Mouse (Mus musculus): ENCODE data around the gene Tiam1. TPM values are rescaled to one million over a fixed set of nuclear protein-coding genes. Genes with fewer than 3 reads are reported as not detected.
"Not testable (repeated sequence)": the region's sequence is repeated elsewhere in the genome, so short reads cannot be mapped to it uniquely, and the experiment has no call there.

Tiam1 gene
- polyA plus RNA-seq, 1 experiment from 2014 or later = 18.8 TPM

GRCm38 (mm10) chr16:90078806-90079381, 64.7 kb downstream of the Tiam1 start:
- WGBS = 85% methylated on average over 11 of the region's 11 CpGs
- H3K9me3 ChIP-seq (ENCODE audit: control insufficient read depth, low read length) = no peaks in the 10 kb centered on the region

GRCm38 (mm10) chr16:90073510-90073909, 70.1 kb downstream of the Tiam1 start:
- H3K36me3 ChIP-seq (ENCODE audit: control insufficient read depth, insufficient read depth, low read length) = no peaks in the 10 kb centered on the region
- H3K9ac ChIP-seq (ENCODE audit: low read length) = no peak overlapping the region
- TF ChIP-seq EP300 (optimal IDR thresholded peaks at IDR 0.05) = no peak
- TF ChIP-seq CTCF (IDR thresholded peaks at IDR 0.05; ENCODE audit: low read depth) = no peak
- no peak overlapping the region for H3K4me3 ChIP-seq (ENCODE audit: low read depth, low read length)
- no peaks in the 10 kb centered on the region for H3K27me3 ChIP-seq (ENCODE audit: control insufficient read depth, insufficient read depth, low read length)
- WGBS = 52% methylated on average over 7 of the region's 7 CpGs
- no peaks in the 10 kb centered on the region for H3K9me3 ChIP-seq (ENCODE audit: control insufficient read depth, low read length)
- H3K4me1 ChIP-seq (replicated peaks; ENCODE audit: control insufficient read depth, insufficient read depth) = no peaks in the 10 kb centered on the region
- peak overlapping the region; percentile 42; the same call in 1 of the 2 replicates for H3K4me2 ChIP-seq (replicated peaks; ENCODE audit: low read depth)
- DNase-seq (ENCODE audit: low spot score) = no peak
- H3K27ac ChIP-seq (replicated peaks) = no peak overlapping the region
- ATAC-seq (ENCODE audit: low FRiP score, low TSS enrichment) = peak; percentile 56; the same call in 1 of the 2 replicates

More at GRCm38 (mm10) chr16:90078806-90079381, 64.7 kb downstream of the Tiam1 start:
- DNase-seq (ENCODE audit: low spot score) (no peak), ATAC-seq (ENCODE audit: low FRiP score, low TSS enrichment) (no peak)
- Histone ChIP-seq H3K27me3 (ENCODE audit: control insufficient read depth, insufficient read depth, low read length) (no peaks in the 10 kb centered on the region), H3K9ac (ENCODE audit: low read length) (no peak overlapping the region), H3K4me3 (ENCODE audit: low read depth, low read length) (no peak overlapping the region), H3K4me2 (replicated peaks; ENCODE audit: low read depth) (no peak overlapping the region), H3K4me1 (replicated peaks; ENCODE audit: control insufficient read depth, insufficient read depth) (no peaks in the 10 kb centered on the region), H3K36me3 (ENCODE audit: control insufficient read depth, insufficient read depth, low read length) (no peaks in the 10 kb centered on the region), H3K27ac (replicated peaks) (no peak overlapping the region)
- TF ChIP-seq EP300 (optimal IDR thresholded peaks at IDR 0.05) (no peak), CTCF (IDR thresholded peaks at IDR 0.05; ENCODE audit: low read depth) (no peak)

DNA sequence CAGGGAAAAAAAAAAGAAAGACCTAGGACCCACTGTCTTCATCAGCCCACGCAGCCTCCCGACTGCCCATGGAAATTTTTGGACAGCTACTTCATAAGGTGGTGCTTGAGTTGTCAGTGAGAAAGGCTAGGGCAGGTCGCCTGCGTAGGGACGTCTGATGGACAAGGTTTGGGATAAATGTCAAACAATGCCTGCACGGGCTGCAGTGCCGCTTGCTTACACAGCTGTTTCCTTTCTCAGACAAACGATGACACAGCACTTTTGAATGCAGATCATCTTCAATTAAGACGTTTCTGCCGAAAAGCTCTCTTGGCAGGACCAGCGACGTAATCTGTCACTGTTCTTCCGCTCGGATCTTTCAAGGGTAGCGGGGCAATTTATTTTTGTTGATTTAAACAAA, 70.9 kb downstream of the Tiam1 start:
- ATAC-seq (ENCODE audit: low FRiP score, low TSS enrichment) (no peak), DNase-seq (ENCODE audit: low spot score) (peak; percentile 19)
- no peak overlapping the region for H3K9ac ChIP-seq (ENCODE audit: low read length)
- H3K36me3 ChIP-seq (ENCODE audit: control insufficient read depth, insufficient read depth, low read length) = no peaks in the 10 kb centered on the region
- H3K4me3 ChIP-seq (ENCODE audit: low read depth, low read length) = peak overlapping the region; percentile 15; the same call in 1 of the 2 replicates
- WGBS = 5% methylated on average over 15 of the region's 15 CpGs
- no peak for TF ChIP-seq EP300 (optimal IDR thresholded peaks at IDR 0.05)
- no peaks in the 10 kb centered on the region for H3K9me3 ChIP-seq (ENCODE audit: control insufficient read depth, low read length)
- no peak overlapping the region for H3K27ac ChIP-seq (replicated peaks)
- H3K27me3 ChIP-seq (ENCODE audit: control insufficient read depth, insufficient read depth, low read length) = no peaks in the 10 kb centered on the region
- H3K4me1 ChIP-seq (replicated peaks; ENCODE audit: control insufficient read depth, insufficient read depth) = no peaks in the 10 kb centered on the region
- H3K4me2 ChIP-seq (replicated peaks; ENCODE audit: low read depth) = peak overlapping the region; percentile 42

- not testable (repeated sequence) for H3K4me3 ChIP-seq (ENCODE audit: low read depth, low read length); H3K4me2 ChIP-seq (replicated peaks; ENCODE audit: low read depth); H3K9ac ChIP-seq (ENCODE audit: low read length); DNase-seq (ENCODE audit: low spot score); H3K27ac ChIP-seq (replicated peaks); H3K4me1 ChIP-seq (replicated peaks; ENCODE audit: control insufficient read depth, insufficient read depth); H3K9me3 ChIP-seq (ENCODE audit: control insufficient read depth, low read length); H3K27me3 ChIP-seq (ENCODE audit: control insufficient read depth, insufficient read depth, low read length); H3K36me3 ChIP-seq (ENCODE audit: control insufficient read depth, insufficient read depth, low read length)
- ATAC-seq (ENCODE audit: low FRiP score, low TSS enrichment) = 0 out of 2 replicates have a peak, but pooled peaks have one; percentile 67
Observed at GRCm38 (mm10) chr16:90071125-90071524, 72.4 kb downstream of the Tiam1 start.

DNA sequence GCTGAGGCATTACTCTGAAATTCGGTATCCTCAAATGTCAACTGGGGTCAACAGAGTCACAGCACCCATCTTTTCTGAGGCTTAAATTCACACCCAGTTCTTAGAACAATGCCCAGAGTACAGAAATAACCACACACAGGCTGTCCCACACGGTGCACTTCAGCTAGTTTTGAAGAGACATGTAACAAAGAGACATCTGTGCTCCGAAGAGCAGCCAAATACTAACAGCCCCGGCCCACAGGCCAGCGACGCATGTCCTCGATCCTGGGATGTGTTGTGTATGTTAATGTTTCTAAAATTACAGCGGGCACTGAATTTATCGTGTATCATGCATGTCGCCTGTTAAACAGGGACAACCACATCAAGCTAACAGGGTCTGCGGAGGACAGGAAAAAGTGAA, 73.5 kb downstream of the Tiam1 start:
- no peaks in the 10 kb centered on the region for H3K4me1 ChIP-seq (replicated peaks; ENCODE audit: control insufficient read depth, insufficient read depth)
- no peak overlapping the region for H3K9ac ChIP-seq (ENCODE audit: low read length)
- no peak overlapping the region for H3K4me3 ChIP-seq (ENCODE audit: low read depth, low read length)
- H3K4me2 ChIP-seq (replicated peaks; ENCODE audit: low read depth) = no peak overlapping the region
- no peaks in the 10 kb centered on the region for H3K9me3 ChIP-seq (ENCODE audit: control insufficient read depth, low read length)
- H3K36me3 ChIP-seq (ENCODE audit: control insufficient read depth, insufficient read depth, low read length) = no peaks in the 10 kb centered on the region
- ATAC-seq (ENCODE audit: low FRiP score, low TSS enrichment) (no peak), DNase-seq (ENCODE audit: low spot score) (no peak)
- WGBS = 75% methylated on average over 11 of the region's 11 CpGs
- no peak for TF ChIP-seq EP300 (optimal IDR thresholded peaks at IDR 0.05)
- no peak for TF ChIP-seq CTCF (IDR thresholded peaks at IDR 0.05; ENCODE audit: low read depth)
- no peak overlapping the region for H3K27ac ChIP-seq (replicated peaks)
- no peaks in the 10 kb centered on the region for H3K27me3 ChIP-seq (ENCODE audit: control insufficient read depth, insufficient read depth, low read length)

GRCm38 (mm10) chr16:90069197-90069596, 74.4 kb downstream of the Tiam1 start:
- Histone ChIP-seq H3K27ac (replicated peaks) (no peak overlapping the region), H3K9me3 (ENCODE audit: control insufficient read depth, low read length) (no peaks in the 10 kb centered on the region), H3K9ac (ENCODE audit: low read length) (no peak overlapping the region), H3K27me3 (ENCODE audit: control insufficient read depth, insufficient read depth, low read length) (no peaks in the 10 kb centered on the region), H3K36me3 (ENCODE audit: control insufficient read depth, insufficient read depth, low read length) (no peaks in the 10 kb centered on the region), H3K4me3 (ENCODE audit: low read depth, low read length) (no peak overlapping the region), H3K4me2 (replicated peaks; ENCODE audit: low read depth) (no peak overlapping the region), H3K4me1 (replicated peaks; ENCODE audit: control insufficient read depth, insufficient read depth) (no peaks in the 10 kb centered on the region)
- no peak for ATAC-seq (ENCODE audit: low FRiP score, low TSS enrichment)
- no peak for DNase-seq (ENCODE audit: low spot score)
- TF ChIP-seq CTCF (IDR thresholded peaks at IDR 0.05; ENCODE audit: low read depth) (no peak), EP300 (optimal IDR thresholded peaks at IDR 0.05) (no peak)
- WGBS = 71% methylated on average over 8 of the region's 8 CpGs

Data from stomach, postnatal 0 days (tissue).